Mouse (Mus musculus) lung, postnatal 0 days (tissue): ENCODE results near the gene Spn. TPM values are rescaled to one million over a fixed set of nuclear protein-coding genes. Genes with fewer than 3 reads are reported as not detected.
A peak's percentile ranks its signal among the peaks of the same experiment; 100 is the strongest.

Source experiments
- ATAC-seq: fragments of 200-750 bp; cut with Nextera tagmentation; 2 replicates; pipeline ENCODE4 v1.8.0; 2017; ENCODE audit warnings: moderate library complexity
- DNase-seq: peaks from one replicate; pipeline ENCODE4 v3.0.0-alpha.2; 2016; ENCODE audit warnings: low spot score
- H3K27ac ChIP-seq: fragments of 300-500 bp; sonication (generic); 2 replicates; pipeline ENCODE4 v1.5.1; 2014; ENCODE audit warnings: antibody characterized with exemption, mild to moderate bottlenecking, low read length, mixed read lengths
- H3K27me3 ChIP-seq: fragments of 300-500 bp; sonication (generic); replicated peaks from 2 replicates; pipeline ENCODE4 v1.6.1; 2014; ENCODE audit warnings: low read length, mixed read lengths; ENCODE audit not compliant: insufficient read depth
- H3K36me3 ChIP-seq: fragments of 300-500 bp; sonication (generic); 2 replicates; pipeline ENCODE4 v1.6.1; 2014; ENCODE audit warnings: low read length, mixed read lengths; ENCODE audit not compliant: insufficient read depth
- H3K4me1 ChIP-seq: fragments of 300-500 bp; sonication (generic); 2 replicates; pipeline ENCODE4 v1.6.1; 2014; ENCODE audit warnings: antibody characterized with exemption, low read depth, low read length, mixed read lengths; ENCODE audit not compliant: insufficient read depth
- H3K4me2 ChIP-seq: fragments of 300-500 bp; sonication (generic); replicated peaks from 2 replicates; pipeline ENCODE4 v1.6.1; 2014; ENCODE audit warnings: low read depth, mild to moderate bottlenecking, low read length, moderate library complexity, mixed read lengths
- H3K4me3 ChIP-seq: fragments of 300-500 bp; sonication (generic); 2 replicates; pipeline ENCODE4 v1.5.1; 2014; ENCODE audit warnings: low read depth, low read length
- H3K9ac ChIP-seq: fragments of 300-500 bp; sonication (generic); replicated peaks from 2 replicates; pipeline ENCODE4 v1.6.1; 2014; ENCODE audit warnings: low read depth, mild to moderate bottlenecking
- H3K9me3 ChIP-seq: fragments of 300-500 bp; sonication (generic); 2 replicates; pipeline ENCODE4 v1.6.1; 2016; ENCODE audit warnings: low read length, mixed read lengths
- CTCF ChIP-seq: IDR thresholded peaks from 2 replicates; pipeline ENCODE4 v1.5.1; 2016; ENCODE audit warnings: antibody characterized with exemption, mild to moderate bottlenecking
- EP300 ChIP-seq: IDR thresholded peaks from 2 replicates; pipeline ENCODE4 v1.6.1; 2016; ENCODE audit warnings: antibody characterized with exemption, mild to moderate bottlenecking, control low read depth
- WGBS: fragments of 180-500 bp; shearing (Covaris S2); extraction: QIAGEN DNeasy Blood & Tissue Kit; methylation state at CpG from one replicate; pipeline ENCODE4 v1.1.7; 2014; 5-methylcytosine and 5-hydroxymethylcytosine counted together
- polyA plus RNA-seq: library from polyadenylated mRNA; unstranded; fragments of >200 nt; fragmentation: Nextera tagmentation; extraction: Ambion mirVana; gene quantifications from 2 replicates; pipeline ENCODE4 v1.2.1, GENCODE M21; 2015

The Spn gene
- polyA plus RNA-seq, 1 experiment from 2014 or later: 0.73 TPM

DNA sequence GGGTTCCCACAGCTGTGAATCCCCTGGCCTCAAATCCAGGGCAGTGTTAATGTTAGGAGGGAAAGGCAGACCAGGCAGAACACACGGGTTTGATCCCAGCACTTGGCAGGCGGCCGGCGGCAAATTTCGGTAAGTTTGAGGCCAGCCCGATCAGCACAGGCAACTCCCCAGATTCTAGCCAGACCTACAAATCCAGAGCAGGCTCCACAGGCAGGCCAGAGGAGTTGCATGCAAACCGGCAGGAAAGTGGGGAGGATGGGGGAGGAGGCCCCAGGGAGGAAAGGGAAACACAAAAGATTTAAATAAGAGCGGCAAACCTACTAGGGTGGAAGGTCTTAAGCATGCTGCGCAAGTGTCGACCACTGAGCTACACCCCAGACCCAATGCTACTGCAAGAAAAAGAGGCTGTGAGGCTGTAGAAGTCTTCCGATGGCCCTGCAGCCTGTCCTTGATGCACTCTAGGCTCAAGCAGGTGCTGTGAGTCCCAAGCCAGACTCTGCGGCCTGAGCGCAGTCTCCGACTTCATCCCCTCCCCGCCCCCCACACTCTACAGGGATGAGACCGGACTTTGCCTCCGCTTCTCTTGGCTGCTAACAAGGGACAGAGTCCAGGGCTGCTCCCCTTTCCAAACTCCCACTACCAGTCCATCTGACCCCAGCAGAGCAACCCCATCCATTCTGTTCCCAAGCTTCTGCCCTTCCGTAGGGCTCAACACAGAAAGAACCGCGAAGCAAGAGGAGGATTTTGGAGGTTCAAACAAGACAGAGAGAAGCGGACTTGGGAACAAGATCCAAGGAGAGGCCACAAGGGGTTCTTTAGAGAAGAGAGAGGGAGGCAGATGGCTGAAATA is 16.3 kb downstream of the Spn start:
- H3K9ac ChIP-seq: no peak overlapping the region
- no peak overlapping the region for H3K4me2 ChIP-seq

DNA sequence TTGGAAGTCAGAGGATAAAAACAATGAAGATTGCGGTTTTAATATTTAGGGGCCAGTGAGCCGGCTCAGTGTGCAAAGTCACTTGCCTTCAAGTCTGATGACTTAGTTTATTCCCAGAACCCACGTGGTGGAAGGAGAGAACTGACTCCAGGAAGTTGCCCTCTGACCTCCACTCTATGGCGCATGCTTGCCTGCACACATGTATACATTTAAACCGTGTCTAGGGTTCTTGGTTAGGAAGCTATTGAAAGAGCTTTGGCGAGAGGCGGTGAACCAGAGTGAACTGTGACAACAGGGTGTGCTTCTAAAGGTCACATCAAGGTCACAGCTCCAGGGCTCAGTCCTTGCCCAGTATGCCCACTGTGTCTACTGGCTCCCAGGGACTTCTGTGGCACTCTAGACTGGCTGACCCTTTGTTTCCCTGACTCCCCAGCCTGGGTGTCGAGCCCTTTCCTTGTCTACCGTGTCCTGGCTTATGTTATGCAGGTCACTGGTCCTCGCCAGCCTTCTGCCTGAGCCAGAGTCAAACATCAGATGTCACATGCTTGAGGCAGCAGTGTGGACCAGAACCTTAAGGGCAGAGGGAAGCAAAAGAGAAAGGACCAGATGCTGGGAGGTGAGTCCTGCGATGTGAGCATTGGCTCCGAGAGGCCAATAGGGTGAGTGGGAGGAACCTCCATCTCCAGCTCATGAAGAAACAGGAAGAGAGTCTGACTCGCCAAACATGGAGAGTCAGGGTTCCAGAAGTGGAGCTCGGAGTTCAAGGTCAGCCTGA is 18.8 kb downstream of the Spn start:
- no peak overlapping the region for H3K27ac ChIP-seq
- 57% methylated on average over 14 of the region's 14 CpGs for WGBS

More for the DNA sequence above, 16.3 kb downstream of the Spn start:
- no peak for ATAC-seq
- Histone ChIP-seq H3K27ac (no peak overlapping the region), H3K4me3 (no peak overlapping the region), H3K36me3 (no peaks in the 10 kb centered on the region), H3K4me1 (no peaks in the 10 kb centered on the region), H3K27me3 (no peaks in the 10 kb centered on the region), H3K9me3 (no peaks in the 10 kb centered on the region)
- TF ChIP-seq CTCF: no peak
- no peak for TF ChIP-seq EP300
- DNase-seq: no peak
- 22% methylated on average over 21 of the region's 21 CpGs for WGBS

DNA sequence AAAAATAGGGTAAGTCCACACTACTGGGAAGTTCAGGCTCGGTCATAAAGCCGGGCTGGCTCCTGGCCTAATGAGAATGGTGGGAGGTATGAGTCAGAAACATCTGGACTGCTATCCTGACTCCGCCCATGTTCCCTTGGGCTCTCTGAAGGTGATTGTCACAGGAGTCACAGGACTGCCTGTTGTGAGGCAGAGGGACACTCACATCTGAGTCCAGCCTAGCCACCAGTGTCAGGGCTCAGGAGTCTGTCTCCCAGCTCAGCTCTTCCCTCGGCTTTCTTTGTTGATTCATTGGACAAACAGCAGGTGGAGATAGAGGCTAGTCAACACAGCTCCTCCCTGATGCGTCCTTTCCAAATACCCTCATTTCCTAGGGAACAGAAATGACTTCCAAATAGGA is 19.7 kb downstream of the Spn start:
- Histone ChIP-seq H3K9me3 (no peaks in the 10 kb centered on the region), H3K4me1 (no peaks in the 10 kb centered on the region), H3K27ac (no peak overlapping the region), H3K4me2 (no peak overlapping the region), H3K36me3 (no peaks in the 10 kb centered on the region), H3K4me3 (no peak overlapping the region), H3K9ac (no peak overlapping the region), H3K27me3 (no peaks in the 10 kb centered on the region)
- ATAC-seq (peak; percentile 27), DNase-seq (peak; percentile 54)
- TF ChIP-seq CTCF (peak; percentile 50), EP300 (no peak)
- 21% methylated on average over 5 of the region's 5 CpGs for WGBS

More for the DNA sequence above, 18.8 kb downstream of the Spn start:
- H3K36me3 ChIP-seq: no peaks in the 10 kb centered on the region
- H3K9me3 ChIP-seq: no peaks in the 10 kb centered on the region
- no peak overlapping the region for H3K4me2 ChIP-seq
- no peak overlapping the region for H3K4me3 ChIP-seq
- TF ChIP-seq CTCF (no peak), EP300 (no peak)
- no peaks in the 10 kb centered on the region for H3K4me1 ChIP-seq
- DNase-seq (no peak), ATAC-seq (no peak)
- no peak overlapping the region for H3K9ac ChIP-seq
- no peaks in the 10 kb centered on the region for H3K27me3 ChIP-seq

DNA sequence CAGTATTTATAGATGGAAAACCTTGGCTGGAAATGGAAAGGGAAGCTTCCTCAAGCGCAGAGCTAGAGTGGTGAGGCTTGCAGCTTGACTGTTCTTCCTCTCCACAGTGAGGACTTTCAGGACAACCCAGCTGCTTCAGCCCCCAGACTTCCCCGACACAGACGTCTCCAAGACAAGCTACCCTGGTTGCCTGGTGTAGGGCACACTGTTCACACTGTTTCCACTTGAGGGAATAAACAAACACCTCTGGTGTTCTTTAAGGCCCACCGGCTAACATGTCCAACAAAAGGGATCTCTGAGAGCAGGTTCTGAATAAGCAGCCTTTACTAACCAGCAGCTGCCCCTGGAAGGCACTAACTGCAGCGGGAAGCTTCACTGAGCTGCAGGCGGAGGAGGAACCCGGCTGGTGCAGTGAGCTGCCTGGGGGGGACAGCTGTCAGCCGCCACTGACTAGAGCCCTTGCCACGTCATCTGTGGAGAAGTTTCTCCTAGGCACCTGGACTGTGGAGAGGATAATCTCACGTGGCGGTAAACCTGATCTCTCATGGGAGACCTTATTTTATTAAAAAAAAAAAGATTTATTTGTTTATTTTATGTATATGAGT is 21.2 kb downstream of the Spn start:
- Histone ChIP-seq H3K27me3 (no peaks in the 10 kb centered on the region), H3K9me3 (no peaks in the 10 kb centered on the region), H3K27ac (no peak overlapping the region), H3K4me1 (no peaks in the 10 kb centered on the region), H3K4me3 (no peak overlapping the region), H3K36me3 (no peaks in the 10 kb centered on the region), H3K9ac (no peak overlapping the region), H3K4me2 (no peak overlapping the region)
- 47% methylated on average over 11 of the region's 11 CpGs for WGBS
- DNase-seq (no peak), ATAC-seq (no peak)
- TF ChIP-seq EP300 (no peak), CTCF (no peak)

DNA sequence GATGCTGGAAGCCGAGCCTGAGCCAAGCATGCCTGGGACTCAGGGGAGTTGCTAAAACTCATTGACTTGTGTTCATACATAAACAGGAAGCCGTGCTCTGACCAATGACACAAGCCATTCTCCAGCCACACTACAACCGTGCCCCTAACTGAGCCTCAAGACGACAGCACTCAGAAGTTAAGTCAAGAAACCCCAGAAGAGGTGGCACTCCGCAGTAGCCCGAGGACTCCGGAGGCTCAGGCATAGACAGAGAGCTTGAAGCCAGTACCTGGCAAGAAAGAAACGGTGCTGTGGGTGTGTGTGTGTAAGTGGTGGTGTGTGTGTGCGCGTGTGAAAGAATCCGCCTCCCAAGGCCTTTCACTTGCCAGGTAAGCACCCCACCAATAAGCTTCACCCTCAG is 22.7 kb downstream of the Spn start:
- Histone ChIP-seq H3K4me2 (no peak overlapping the region), H3K4me1 (no peaks in the 10 kb centered on the region), H3K27me3 (no peaks in the 10 kb centered on the region), H3K9ac (no peak overlapping the region), H3K27ac (no peak overlapping the region), H3K36me3 (no peaks in the 10 kb centered on the region), H3K4me3 (no peak overlapping the region), H3K9me3 (no peaks in the 10 kb centered on the region)
- DNase-seq: no peak
- ATAC-seq: no peak
- TF ChIP-seq CTCF (no peak), EP300 (no peak)
- 64% methylated on average over 11 of the region's 11 CpGs for WGBS

DNA sequence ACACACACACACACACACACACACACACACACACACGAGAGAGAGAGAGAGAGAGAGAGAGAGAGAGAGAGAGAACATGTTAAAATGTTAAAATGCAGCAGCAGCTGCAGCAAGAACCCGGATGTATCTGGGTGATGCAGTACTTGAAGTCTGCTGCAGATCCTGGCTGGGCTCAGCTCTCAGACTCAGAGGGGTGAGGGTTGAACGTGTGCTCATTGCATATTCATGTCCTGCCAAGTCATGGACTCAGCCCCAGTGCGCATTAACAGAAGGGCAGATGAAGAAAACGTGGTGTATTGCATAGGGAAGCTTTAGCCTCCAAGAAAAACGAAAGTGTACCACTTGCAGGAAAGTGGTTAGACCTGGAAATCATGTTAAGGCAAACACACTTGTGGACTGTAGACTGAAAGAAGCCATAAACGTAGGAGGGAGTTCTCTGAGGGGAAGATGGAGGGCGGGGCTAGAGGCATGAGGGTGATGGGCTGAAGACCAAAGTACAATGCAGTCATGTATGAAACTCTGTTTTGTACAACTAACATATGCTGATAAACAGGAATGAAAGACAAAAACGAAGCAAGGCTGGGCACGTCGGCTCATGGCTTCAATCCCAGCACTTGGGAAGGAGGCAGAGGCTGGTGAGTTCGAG is 23.9 kb downstream of the Spn start:
- Histone ChIP-seq H3K36me3 (no peaks in the 10 kb centered on the region), H3K9me3 (no peaks in the 10 kb centered on the region), H3K27ac (no peak overlapping the region), H3K4me2 (no peak overlapping the region), H3K9ac (no peak overlapping the region), H3K4me1 (no peaks in the 10 kb centered on the region), H3K4me3 (no peak overlapping the region), H3K27me3 (no peaks in the 10 kb centered on the region)
- ATAC-seq (peak; percentile 44), DNase-seq (peak; percentile 48)
- TF ChIP-seq CTCF: no peak
- TF ChIP-seq EP300: no peak
- WGBS: 46% methylated on average over 11 of the region's 12 CpGs
